Mouse (Mus musculus) embryonic facial prominence, embryonic 12.5 days (tissue): Measurements from ENCODE around the gene Wdr34. TPM values are rescaled to one million over a fixed set of nuclear protein-coding genes. Genes with fewer than 3 reads are reported as not detected.

Experiments used
- ATAC-seq: fragments of 200-750 bp; cut with Nextera tagmentation; 2 replicates; pipeline ENCODE4 v1.8.0; 2017; ENCODE audit not compliant: insufficient number of reproducible peaks, insufficient read depth, low FRiP score, low TSS enrichment
- H3K27ac ChIP-seq: fragments of 300-500 bp; sonication (generic); 2 replicates; pipeline ENCODE4 v1.5.1; 2016; ENCODE audit warnings: mild to moderate bottlenecking
- H3K27me3 ChIP-seq: fragments of 300-500 bp; sonication (generic); 2 replicates; pipeline ENCODE4 v1.6.1; 2016; ENCODE audit warnings: mild to moderate bottlenecking, moderate library complexity
- H3K36me3 ChIP-seq: fragments of 300-500 bp; sonication (generic); 2 replicates; pipeline ENCODE4 v1.6.1; 2016; ENCODE audit warnings: mild to moderate bottlenecking
- H3K4me1 ChIP-seq: fragments of 300-500 bp; sonication (generic); 2 replicates; pipeline ENCODE4 v1.6.1; 2016
- H3K4me2 ChIP-seq: fragments of 300-500 bp; sonication (generic); replicated peaks from 2 replicates; pipeline ENCODE4 v1.6.1; 2016; ENCODE audit warnings: mild to moderate bottlenecking, moderate library complexity
- H3K4me3 ChIP-seq: fragments of 300-500 bp; sonication (generic); 2 replicates; pipeline ENCODE4 v1.5.1; 2016; ENCODE audit warnings: mild to moderate bottlenecking
- H3K9ac ChIP-seq: fragments of 300-500 bp; sonication (generic); 2 replicates; pipeline ENCODE4 v1.6.1; 2016; ENCODE audit warnings: mild to moderate bottlenecking, moderate library complexity
- H3K9me3 ChIP-seq: fragments of 300-500 bp; sonication (generic); 2 replicates; pipeline ENCODE4 v1.6.1; 2016; ENCODE audit warnings: mild to moderate bottlenecking, moderate library complexity
- WGBS: fragments of 180-500 bp; shearing (Covaris S2); methylation state at CpG from one replicate; pipeline ENCODE4 v1.1.7; 2016; 5-methylcytosine and 5-hydroxymethylcytosine counted together
- microRNA-seq: library from miRNA; unstranded; fragments of <30 nt; microRNA quantifications from one replicate; pipeline ENCODE4, GENCODE M21; 2017
- polyA plus RNA-seq: library from polyadenylated mRNA; unstranded; fragments of >200 nt; fragmentation: Nextera tagmentation; extraction: Ambion mirVana; gene quantifications from 2 replicates; pipeline ENCODE4 v1.2.1, GENCODE M21; 2016

The Wdr34 gene
- polyA plus RNA-seq, 1 experiment from 2014 or later: 43.9 TPM

DNA sequence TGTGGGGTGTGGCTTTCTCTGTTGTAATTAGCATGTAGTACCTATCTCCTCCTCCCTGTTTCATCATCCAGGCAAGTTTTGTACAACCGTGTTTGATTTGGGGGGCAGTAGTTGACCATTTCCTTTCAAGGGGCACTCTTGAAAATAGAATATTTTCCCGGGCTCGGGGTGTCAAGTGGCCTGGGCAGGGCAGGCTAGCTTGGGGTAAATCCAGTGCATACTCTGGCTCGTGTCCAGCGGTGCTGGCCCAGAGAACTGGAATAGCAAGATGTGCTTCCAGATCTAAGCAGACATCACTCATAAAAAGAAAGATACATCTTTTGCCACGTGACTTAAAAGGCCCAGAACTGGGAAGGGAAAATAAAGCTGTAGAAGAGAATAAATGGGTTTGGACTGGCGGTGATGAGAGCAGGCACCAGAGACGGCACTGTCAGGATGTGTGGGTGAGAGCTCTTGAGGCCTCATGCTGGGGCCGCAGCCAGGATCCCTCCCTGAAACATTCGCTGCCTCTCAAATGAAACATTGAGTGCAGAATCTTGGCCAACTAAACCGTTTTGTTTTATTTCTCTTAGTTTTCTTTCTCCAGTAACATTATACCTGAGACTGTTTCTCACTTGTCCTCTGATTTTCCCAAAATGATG is 34.2 kb downstream of the Wdr34 start:
- Histone ChIP-seq H3K4me3 (no peak overlapping the region), H3K36me3 (peaks cover 94% of the 10 kb centered on the region), H3K9me3 (no peaks in the 10 kb centered on the region), H3K27me3 (no peaks in the 10 kb centered on the region), H3K27ac (no peak overlapping the region), H3K9ac (no peak overlapping the region), H3K4me1 (no peaks in the 10 kb centered on the region), H3K4me2 (no peak overlapping the region)
- WGBS: 89% methylated on average over 11 of the region's 11 CpGs
- no peak for ATAC-seq

GRCm38 (mm10) chr2:30010840-30011281 is 37.8 kb downstream of the Wdr34 start:
- WGBS: 90% methylated on average over 8 of the region's 8 CpGs
- Histone ChIP-seq H3K4me1 (no peaks in the 10 kb centered on the region), H3K27me3 (no peaks in the 10 kb centered on the region), H3K4me3 (no peak overlapping the region), H3K36me3 (peaks cover 95% of the 10 kb centered on the region), H3K9me3 (no peaks in the 10 kb centered on the region), H3K9ac (no peak overlapping the region), H3K27ac (no peak overlapping the region), H3K4me2 (no peak overlapping the region)
- ATAC-seq: no peak

- Histone ChIP-seq H3K9me3 (no peaks in the 10 kb centered on the region), H3K27ac (no peak overlapping the region), H3K9ac (no peak overlapping the region), H3K36me3 (peaks cover 94% of the 10 kb centered on the region), H3K4me3 (no peak overlapping the region), H3K4me1 (no peaks in the 10 kb centered on the region), H3K4me2 (no peak overlapping the region), H3K27me3 (no peaks in the 10 kb centered on the region)
- WGBS: 73% methylated on average over 1 of the region's 1 CpGs
- ATAC-seq: no peak
These were observed 39.6 kb downstream of the Wdr34 start for GRCm38 (mm10) chr2:30009101-30009500.

DNA sequence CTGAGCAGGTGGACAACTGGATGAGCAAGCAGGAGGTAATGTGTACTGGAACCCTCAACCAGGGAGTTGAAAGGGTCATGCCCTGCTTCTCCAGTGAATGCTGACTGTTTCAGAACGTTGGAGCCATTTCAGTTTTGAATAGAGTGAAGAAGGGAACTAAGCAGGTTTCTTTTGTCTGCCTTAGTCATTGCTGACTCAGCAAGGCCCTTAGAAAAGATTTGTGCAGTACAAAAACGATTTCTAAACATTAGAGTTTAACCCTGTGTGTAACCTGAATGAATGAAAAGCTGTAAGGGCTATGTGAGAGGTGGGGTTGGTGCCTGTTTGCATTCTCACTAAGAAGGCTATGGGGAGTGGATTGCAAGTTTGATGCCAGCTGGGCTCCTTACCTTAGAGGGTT is 56.7 kb downstream of the Wdr34 start:
- no peak for ATAC-seq
- Histone ChIP-seq H3K9me3 (no peaks in the 10 kb centered on the region), H3K9ac (no peak overlapping the region), H3K27ac (no peak overlapping the region), H3K27me3 (no peaks in the 10 kb centered on the region), H3K4me2 (no peak overlapping the region), H3K4me1 (no peaks in the 10 kb centered on the region), H3K4me3 (no peak overlapping the region), H3K36me3 (peaks cover 95% of the 10 kb centered on the region)
- 69% methylated on average over 2 of the region's 2 CpGs for WGBS

Small RNA genes lying within 50 kb of the gene (microRNA-seq; reads per million reads assigned to microRNA genes)
- 0.91 reads per million for gene Mir6997

Other genes with a start within 250 kb of the Wdr34 start
- 18.2 and 21.7 TPM in 2 replicates for gene Slc27a4, start 246.2 kb downstream of the Wdr34 start, polyA plus RNA-seq
- gene Urm1, start 228.8 kb downstream of the Wdr34 start, polyA plus RNA-seq: 21.0 and 22.6 TPM in 2 replicates
- 16.4 and 17.5 TPM in 2 replicates for gene Cercam, start 179.7 kb downstream of the Wdr34 start, polyA plus RNA-seq
- gene Odf2, start 159.7 kb downstream of the Wdr34 start, polyA plus RNA-seq: 88.2 and 89.2 TPM in 2 replicates
- gene Gle1, start 113.5 kb downstream of the Wdr34 start, polyA plus RNA-seq: 69.3 and 72.3 TPM in 2 replicates
- 101 and 103 TPM in 2 replicates for gene Sptan1, start 83.3 kb downstream of the Wdr34 start, polyA plus RNA-seq
- 644 and 679 TPM in 2 replicates for gene Set, start 8.5 kb upstream of the Wdr34 start, polyA plus RNA-seq
- gene Pkn3, start 28.8 kb upstream of the Wdr34 start, polyA plus RNA-seq: 9.3 and 11.6 TPM in 2 replicates
- gene Zdhhc12, start 44.8 kb upstream of the Wdr34 start, polyA plus RNA-seq: 26.8 and 27.7 TPM in 2 replicates
- gene Zer1, start 75.7 kb upstream of the Wdr34 start, polyA plus RNA-seq: 11.6 and 12.2 TPM in 2 replicates
- gene Tbc1d13, start 84.9 kb upstream of the Wdr34 start, polyA plus RNA-seq: 10.7 and 11.0 TPM in 2 replicates
- 18.5 TPM in 2 replicates for gene Endog, start 122.6 kb upstream of the Wdr34 start, polyA plus RNA-seq
- 87.1 and 90.3 TPM in 2 replicates for gene Spout1, start 129.6 kb upstream of the Wdr34 start, polyA plus RNA-seq
- 8.2 and 8.3 TPM in 2 replicates for gene Kyat1, start 157.0 kb upstream of the Wdr34 start, polyA plus RNA-seq
- gene Lrrc8a, start 188.8 kb upstream of the Wdr34 start, polyA plus RNA-seq: 40.9 and 41.2 TPM in 2 replicates
- 0.09 and 0.14 TPM in 2 replicates for gene Gm28035, start 191.7 kb upstream of the Wdr34 start, polyA plus RNA-seq
- gene Phyhd1, start 217.3 kb upstream of the Wdr34 start, polyA plus RNA-seq: 3.5 and 3.8 TPM in 2 replicates
- gene Gm28038, start 232.2 kb upstream of the Wdr34 start, polyA plus RNA-seq: not detected in 2 replicates
- gene Dolk, start 237.5 kb upstream of the Wdr34 start, polyA plus RNA-seq: 29.6 and 31.0 TPM in 2 replicates
- 37.2 and 37.4 TPM in 2 replicates for gene Nup188, start 237.5 kb upstream of the Wdr34 start, polyA plus RNA-seq